Mouse (Mus musculus): Measurements from ENCODE around the gene Nedd9. TPM values are rescaled to one million over a fixed set of nuclear protein-coding genes. Genes with fewer than 3 reads are reported as not detected.

Gene Nedd9
- total RNA-seq (2014; rRNA removed) (25.5 and 30.5 TPM in 2 replicates), polyA plus RNA-seq (2015; fragmentation: Nextera tagmentation; extraction: Ambion mirVana) (9.5 and 12.6 TPM in 2 replicates)

- Histone ChIP-seq H3K4me2 (ENCODE audit: low read depth) (no peak within 1 kb of the TSS), H3K27me3 (ENCODE audit: insufficient read depth, low read length) (no peaks in the 10 kb centered on the region), H3K4me3 (ENCODE audit: low read depth, low read length) (no peak within 1 kb of the TSS), H3K9me3 (ENCODE audit: low read length) (no peaks in the 10 kb centered on the region), H3K4me1 (ENCODE audit: insufficient read depth) (no peaks in the 10 kb centered on the region), H3K9ac (no peak within 1 kb of the TSS), H3K27ac (ENCODE audit: low read depth, low read length) (no peak within 1 kb of the TSS), H3K36me3 (ENCODE audit: insufficient read depth) (no peaks in the 10 kb centered on the region)
- ATAC-seq (no peak), DNase-seq (no peak)
- TF ChIP-seq CTCF (IDR thresholded peaks at IDR 0.05; ENCODE audit: low read depth), result no peak
- 80% methylated on average over 15 of the region's 15 CpGs for WGBS
These were observed at the start of gene Nedd9 for GRCm38 (mm10) chr13:41486606-41487408. Gene Nedd9 (minus strand): TSS chr13:41487362.

GRCm38 (mm10) chr13:41532625-41533024 lies 45.5 kb upstream of the Nedd9 start:
- Histone ChIP-seq H3K4me3 (ENCODE audit: low read depth, low read length) (no peak overlapping the region), H3K36me3 (ENCODE audit: insufficient read depth) (no peaks in the 10 kb centered on the region), H3K9me3 (ENCODE audit: low read length) (no peaks in the 10 kb centered on the region), H3K4me1 (ENCODE audit: insufficient read depth) (no peaks in the 10 kb centered on the region), H3K9ac (no peak overlapping the region), H3K4me2 (ENCODE audit: low read depth) (no peak overlapping the region), H3K27me3 (ENCODE audit: insufficient read depth, low read length) (no peaks in the 10 kb centered on the region), H3K27ac (ENCODE audit: low read depth, low read length) (no peak overlapping the region)
- ATAC-seq (no peak), DNase-seq (no peak)
- WGBS, result 85% methylated on average over 5 of the region's 5 CpGs
- no peak for TF ChIP-seq CTCF (IDR thresholded peaks at IDR 0.05; ENCODE audit: low read depth)

GRCm38 (mm10) chr13:41530326-41530725 lies 43.2 kb upstream of the Nedd9 start:
- H3K36me3 ChIP-seq (ENCODE audit: insufficient read depth), result no peaks in the 10 kb centered on the region
- no peaks in the 10 kb centered on the region for H3K4me1 ChIP-seq (ENCODE audit: insufficient read depth)
- no peaks in the 10 kb centered on the region for H3K9me3 ChIP-seq (ENCODE audit: low read length)
- TF ChIP-seq CTCF (IDR thresholded peaks at IDR 0.05; ENCODE audit: low read depth), result no peak
- H3K9ac ChIP-seq, result no peak overlapping the region
- DNase-seq, result peak; percentile 12
- H3K27ac ChIP-seq (ENCODE audit: low read depth, low read length), result no peak overlapping the region
- H3K4me3 ChIP-seq (ENCODE audit: low read depth, low read length), result no peak overlapping the region
- no peaks in the 10 kb centered on the region for H3K27me3 ChIP-seq (ENCODE audit: insufficient read depth, low read length)
- ATAC-seq, result 0 out of 2 replicates have a peak, but pooled peaks have one; percentile 23
- H3K4me2 ChIP-seq (ENCODE audit: low read depth), result no peak overlapping the region

GRCm38 (mm10) chr13:41524208-41524607 lies 37.0 kb upstream of the Nedd9 start:
- Histone ChIP-seq H3K9ac (no peak overlapping the region), H3K4me1 (ENCODE audit: insufficient read depth) (no peaks in the 10 kb centered on the region), H3K4me2 (ENCODE audit: low read depth) (no peak overlapping the region), H3K9me3 (ENCODE audit: low read length) (no peaks in the 10 kb centered on the region), H3K27me3 (ENCODE audit: insufficient read depth, low read length) (no peaks in the 10 kb centered on the region), H3K36me3 (ENCODE audit: insufficient read depth) (no peaks in the 10 kb centered on the region), H3K27ac (ENCODE audit: low read depth, low read length) (no peak overlapping the region), H3K4me3 (ENCODE audit: low read depth, low read length) (no peak overlapping the region)
- no peak for DNase-seq
- WGBS, result 95% methylated on average over 11 of the region's 11 CpGs
- TF ChIP-seq CTCF (IDR thresholded peaks at IDR 0.05; ENCODE audit: low read depth), result no peak
- no peak for ATAC-seq

GRCm38 (mm10) chr13:41521296-41521695 lies 34.1 kb upstream of the Nedd9 start:
- H3K9ac ChIP-seq, result no peak overlapping the region
- H3K4me1 ChIP-seq (ENCODE audit: insufficient read depth), result no peaks in the 10 kb centered on the region
- DNase-seq, result no peak
- H3K27ac ChIP-seq (ENCODE audit: low read depth, low read length), result no peak overlapping the region
- no peaks in the 10 kb centered on the region for H3K9me3 ChIP-seq (ENCODE audit: low read length)
- no peak overlapping the region for H3K4me3 ChIP-seq (ENCODE audit: low read depth, low read length)
- TF ChIP-seq CTCF (IDR thresholded peaks at IDR 0.05; ENCODE audit: low read depth), result no peak
- no peaks in the 10 kb centered on the region for H3K36me3 ChIP-seq (ENCODE audit: insufficient read depth)
- 82% methylated on average over 4 of the region's 4 CpGs for WGBS
- H3K4me2 ChIP-seq (ENCODE audit: low read depth), result no peak overlapping the region
- no peaks in the 10 kb centered on the region for H3K27me3 ChIP-seq (ENCODE audit: insufficient read depth, low read length)
- no peak for ATAC-seq

- Histone ChIP-seq H3K27ac (ENCODE audit: low read depth, low read length) (no peak overlapping the region), H3K9me3 (ENCODE audit: low read length) (no peaks in the 10 kb centered on the region), H3K4me3 (ENCODE audit: low read depth, low read length) (no peak overlapping the region), H3K4me1 (ENCODE audit: insufficient read depth) (no peaks in the 10 kb centered on the region), H3K4me2 (ENCODE audit: low read depth) (no peak overlapping the region), H3K27me3 (ENCODE audit: insufficient read depth, low read length) (no peaks in the 10 kb centered on the region), H3K36me3 (ENCODE audit: insufficient read depth) (no peaks in the 10 kb centered on the region), H3K9ac (no peak overlapping the region)
- DNase-seq (no peak), ATAC-seq (no peak)
- 91% methylated on average over 5 of the region's 5 CpGs for WGBS
- TF ChIP-seq CTCF (IDR thresholded peaks at IDR 0.05; ENCODE audit: low read depth), result no peak
These were observed 33.5 kb upstream of the Nedd9 start for GRCm38 (mm10) chr13:41520549-41521161.

- H3K9ac ChIP-seq, result no peak overlapping the region
- H3K9me3 ChIP-seq (ENCODE audit: low read length), result no peaks in the 10 kb centered on the region
- H3K36me3 ChIP-seq (ENCODE audit: insufficient read depth), result no peaks in the 10 kb centered on the region
- DNase-seq, result no peak
- no peaks in the 10 kb centered on the region for H3K27me3 ChIP-seq (ENCODE audit: insufficient read depth, low read length)
- H3K4me3 ChIP-seq (ENCODE audit: low read depth, low read length), result no peak overlapping the region
- H3K4me2 ChIP-seq (ENCODE audit: low read depth), result no peak overlapping the region
- H3K27ac ChIP-seq (ENCODE audit: low read depth, low read length), result no peak overlapping the region
- no peak for ATAC-seq
- 91% methylated on average over 4 of the region's 4 CpGs for WGBS
- no peaks in the 10 kb centered on the region for H3K4me1 ChIP-seq (ENCODE audit: insufficient read depth)
- no peak for TF ChIP-seq CTCF (IDR thresholded peaks at IDR 0.05; ENCODE audit: low read depth)
These were observed 32.6 kb upstream of the Nedd9 start for GRCm38 (mm10) chr13:41519792-41520191.
